Mouse (Mus musculus) natural killer cell, adult 2 months (primary cell): ENCODE results near the gene Fam210b.

Experiments used
- DNase-seq, 2 experiments: peaks; one replicate each; pipeline ENCODE4 v3.0.0; 2022; ENCODE audit warnings: low spot score in 2 of 2

The Fam210b gene

GRCm38 (mm10) chr2:172401116-172401825 is 55.9 kb downstream of the Fam210b start:
- DNase-seq: peak; percentile 34 to 77

GRCm38 (mm10) chr2:172404239-172404638 is 58.9 kb downstream of the Fam210b start:
- no peak for DNase-seq

GRCm38 (mm10) chr2:172405011-172405410 is 59.6 kb downstream of the Fam210b start:
- DNase-seq: peak; percentile 34 to 54
